Mouse (Mus musculus) cortical plate, adult 2 months (tissue): ENCODE results near the gene Sbf1. TPM values are rescaled to one million over a fixed set of nuclear protein-coding genes. Genes with fewer than 3 reads are reported as not detected.

Source experiments
- H3K27ac ChIP-seq: fragments of 200-500 bp; 2 replicates; pipeline ENCODE4 v1.5.1; 2012; ENCODE audit warnings: low read length, control low read depth, inconsistent platforms; ENCODE audit not compliant: insufficient read depth
- H3K4me1 ChIP-seq: fragments of 200-500 bp; 2 replicates; pipeline ENCODE4 v1.6.1; 2011; ENCODE audit warnings: low read length; ENCODE audit not compliant: control insufficient read depth, insufficient read depth
- H3K4me3 ChIP-seq: fragments of 200-500 bp; 2 replicates; pipeline ENCODE4 v1.5.1; 2011; ENCODE audit warnings: mild to moderate bottlenecking, low read length, control low read depth; ENCODE audit not compliant: insufficient read depth
- CTCF ChIP-seq: fragments of 200-500 bp; IDR thresholded peaks from 2 replicates; pipeline ENCODE4 v1.5.1; 2011; ENCODE audit warnings: mild to moderate bottlenecking, control low read depth, low read length; ENCODE audit not compliant: insufficient read depth; ENCODE audit errors: extremely low read depth
- POLR2A ChIP-seq: fragments of 200-500 bp; IDR thresholded peaks from 2 replicates; pipeline ENCODE4 v1.6.1; 2011; ENCODE audit warnings: mild to moderate bottlenecking, low read length, control low read depth; ENCODE audit not compliant: insufficient read depth; ENCODE audit errors: extremely low read depth
- polyA plus RNA-seq: library from polyadenylated mRNA; depleted of rRNA; stranded (reverse); fragments of >200 nt; gene quantifications from 2 replicates; pipeline ENCODE4 v1.2.3, GENCODE M21; 2012

Gene Sbf1
- polyA plus RNA-seq, 1 experiment = 264 TPM

DNA sequence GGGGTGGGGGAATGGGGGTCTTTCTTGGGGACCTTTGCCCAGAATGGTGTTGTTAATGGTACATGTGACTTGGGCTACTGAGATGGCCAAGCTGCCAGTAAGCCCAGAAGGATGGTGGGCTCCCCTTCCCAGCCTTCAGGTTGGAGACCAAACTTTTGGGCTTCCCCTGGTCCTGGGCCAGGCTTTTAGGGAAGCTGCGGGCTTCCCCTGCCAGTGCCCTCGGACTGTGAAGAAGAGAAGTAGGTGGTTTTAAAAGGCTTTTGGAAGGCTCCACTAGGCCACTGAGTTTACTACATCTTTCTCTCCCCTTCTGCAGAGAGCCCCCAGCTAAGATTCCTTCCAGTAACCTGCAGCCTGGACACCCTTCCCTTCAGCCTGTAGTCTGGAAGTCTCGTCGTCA is 8.5 kb upstream of the Sbf1 start:
- TF ChIP-seq POLR2A (no peak), CTCF (no peak)
- no peak overlapping the region for H3K4me3 ChIP-seq
- no peaks in the 10 kb centered on the region for H3K4me1 ChIP-seq
- H3K27ac ChIP-seq = no peak overlapping the region

- no peak within 1 kb of the TSS for H3K27ac ChIP-seq
- no peak for TF ChIP-seq POLR2A
- TF ChIP-seq CTCF = no peak
- no peaks in the 10 kb centered on the region for H3K4me1 ChIP-seq
- no peak within 1 kb of the TSS for H3K4me3 ChIP-seq
Observed at GRCm38 (mm10) chr15:89322670-89323522, 7.8 kb upstream of the Sbf1 start, which contains the start of gene Adm2. Gene Adm2 (plus strand): TSS chr15:89322720.

- no peak for TF ChIP-seq CTCF
- TF ChIP-seq POLR2A = no peak
- no peak overlapping the region for H3K27ac ChIP-seq
- H3K4me1 ChIP-seq = no peaks in the 10 kb centered on the region
- H3K4me3 ChIP-seq = no peak overlapping the region
Observed at GRCm38 (mm10) chr15:89321264-89321663, 6.2 kb upstream of the Sbf1 start.

- TF ChIP-seq CTCF (no peak), POLR2A (no peak)
- H3K27ac ChIP-seq = no peak overlapping the region
- H3K4me1 ChIP-seq = peaks cover 6% of the 10 kb centered on the region; the same call in 1 of the 2 replicates
- no peak overlapping the region for H3K4me3 ChIP-seq
Observed at GRCm38 (mm10) chr15:89316146-89316545, 1.0 kb upstream of the Sbf1 start.

DNA sequence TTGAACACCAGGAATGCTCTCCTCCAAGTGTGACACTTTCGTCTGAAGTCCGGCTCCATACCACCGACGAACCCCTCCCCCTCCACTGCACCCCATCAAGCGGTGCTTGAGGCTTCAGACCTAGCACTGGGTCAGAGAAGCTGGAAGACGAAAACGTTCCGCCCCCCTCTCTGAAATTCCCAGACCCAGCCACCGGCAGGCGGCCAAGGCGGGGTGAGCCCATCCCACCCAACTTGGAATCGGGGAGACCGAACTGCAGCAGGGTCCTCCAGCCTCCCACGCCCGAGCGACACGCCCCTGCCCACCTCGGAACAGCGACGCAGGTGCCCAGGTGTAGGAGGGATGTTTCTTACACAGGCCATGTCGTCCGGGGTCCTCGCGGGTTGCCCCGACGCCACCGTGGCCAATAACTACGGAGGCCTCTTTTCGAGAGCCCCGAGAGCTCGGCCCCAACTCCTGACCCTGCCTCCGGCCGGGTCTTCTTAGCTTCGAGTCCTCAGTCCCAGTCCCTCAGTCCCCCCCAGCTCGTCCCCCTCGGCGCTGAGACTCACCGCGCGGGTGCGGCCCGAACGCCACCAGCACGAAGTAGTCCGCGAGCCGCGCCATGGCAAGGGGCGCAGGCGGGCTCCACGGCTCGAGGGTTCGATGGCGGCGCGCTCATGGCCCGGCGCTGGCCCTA is 461 bp downstream of the Sbf1 start:
- Histone ChIP-seq H3K4me1 (peaks cover 14% of the 10 kb centered on the region), H3K4me3 (peak overlapping the region; percentile 79), H3K27ac (peak overlapping the region; percentile 72)
- no peak for TF ChIP-seq POLR2A
- TF ChIP-seq CTCF = no peak

DNA sequence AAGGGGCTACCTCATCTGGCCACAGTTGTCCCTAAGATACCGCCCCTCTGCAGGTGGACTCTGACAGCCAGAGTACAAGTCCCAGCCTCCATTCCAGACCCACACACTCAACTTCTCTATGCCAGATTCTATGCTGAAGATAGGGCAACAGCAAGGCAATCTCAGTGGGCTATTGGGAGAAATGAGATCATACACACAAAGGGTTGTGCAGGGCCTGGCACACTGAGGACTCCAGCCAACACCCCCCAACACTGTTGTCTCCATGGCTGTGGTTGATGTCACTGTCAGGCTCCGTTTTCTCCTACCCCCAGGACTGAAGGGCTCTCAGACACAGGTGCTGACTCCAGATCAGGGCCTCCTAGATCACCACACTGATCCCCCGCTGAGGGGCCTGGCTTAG is 1.0 kb downstream of the Sbf1 start:
- peak overlapping the region; percentile 72; the same call in 1 of the 2 replicates for H3K27ac ChIP-seq
- no peak for TF ChIP-seq POLR2A
- peak overlapping the region; percentile 79 for H3K4me3 ChIP-seq
- peaks cover 18% of the 10 kb centered on the region for H3K4me1 ChIP-seq

DNA sequence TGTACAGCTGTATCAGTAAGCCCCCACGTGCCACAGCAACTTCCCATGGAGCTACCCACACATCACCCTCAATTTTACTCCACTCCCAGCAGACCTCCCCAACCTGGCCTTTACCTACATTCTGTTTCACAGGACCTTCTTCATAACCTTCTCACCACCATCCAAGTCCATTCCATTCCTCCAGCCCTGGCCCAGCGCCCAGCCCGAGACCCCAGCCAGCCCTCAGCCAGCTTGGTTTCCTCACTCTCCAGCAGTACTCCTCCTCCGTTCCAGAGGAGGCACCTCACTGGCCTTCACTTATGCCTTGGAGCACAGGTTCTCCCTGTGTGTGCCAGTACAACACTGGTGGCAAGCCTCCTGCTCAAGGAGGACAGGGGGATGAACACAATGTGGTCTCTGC is 1.8 kb downstream of the Sbf1 start:
- Histone ChIP-seq H3K4me1 (peaks cover 23% of the 10 kb centered on the region), H3K4me3 (no peak overlapping the region; the same call in 1 of the 2 replicates), H3K27ac (no peak overlapping the region)
- TF ChIP-seq CTCF = no peak
- TF ChIP-seq POLR2A = no peak

DNA sequence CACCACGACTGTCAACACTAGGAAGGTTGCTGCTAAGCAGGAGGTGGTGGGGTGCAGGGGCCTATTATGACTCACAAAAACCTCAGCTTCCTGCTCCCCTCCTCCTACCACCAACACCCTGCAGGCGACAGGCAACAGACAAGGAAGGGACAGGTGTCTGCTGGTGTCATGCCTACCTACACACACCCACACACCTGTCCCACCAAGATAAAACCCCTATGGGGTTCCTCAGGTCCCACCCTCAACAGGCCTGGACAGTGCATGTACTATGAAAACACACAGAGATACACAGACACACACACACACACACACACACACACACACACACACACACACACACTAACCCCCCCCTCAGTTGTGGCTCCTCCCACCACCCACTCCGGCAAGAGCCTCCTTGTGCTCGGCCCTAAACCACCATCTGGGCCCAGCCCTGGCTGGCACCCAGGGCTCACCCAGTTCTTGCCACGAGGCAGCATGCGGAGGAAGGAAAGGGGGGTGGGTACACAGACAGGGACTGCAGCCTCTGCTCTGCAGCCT is 5.1 kb downstream of the Sbf1 start:
- peaks cover 29% of the 10 kb centered on the region for H3K4me1 ChIP-seq
- H3K27ac ChIP-seq = peak overlapping the region; percentile 81
- H3K4me3 ChIP-seq = no peak overlapping the region
- no peak for TF ChIP-seq POLR2A
- TF ChIP-seq CTCF = no peak

DNA sequence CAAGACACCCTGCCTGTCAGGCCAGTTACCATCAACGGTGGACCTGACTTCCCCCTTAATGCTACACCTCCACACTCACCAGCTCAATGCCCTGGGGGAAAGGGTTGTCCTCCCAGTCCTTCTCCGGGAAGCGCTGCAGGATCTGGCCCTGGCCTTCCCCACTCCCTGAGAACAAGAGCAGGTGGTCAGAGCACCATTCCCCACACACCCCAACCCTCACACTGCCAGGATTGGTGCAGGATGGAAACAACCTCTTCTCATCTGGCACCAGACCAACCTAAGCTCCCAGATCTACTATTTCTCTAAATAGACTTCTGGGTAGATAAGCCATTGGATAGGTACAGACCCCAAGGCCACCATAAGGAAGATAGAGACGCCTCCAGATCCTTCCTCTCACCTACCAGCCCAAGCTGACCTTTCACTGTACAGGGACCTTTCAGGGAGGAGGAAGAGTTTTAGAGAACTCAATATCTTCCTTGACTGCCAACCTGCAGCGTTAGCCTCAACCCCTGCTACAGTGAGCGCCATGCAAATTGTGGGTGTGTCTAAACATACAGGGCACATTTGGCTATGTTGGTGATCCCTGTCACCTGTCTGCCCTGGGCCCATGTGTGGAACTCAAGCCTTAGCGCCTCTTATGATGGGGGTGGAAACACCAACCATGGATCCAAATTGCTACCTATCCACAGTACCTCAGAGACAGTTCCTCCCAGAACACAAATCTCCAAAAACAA is 6.5 kb downstream of the Sbf1 start:
- Histone ChIP-seq H3K4me3 (no peak overlapping the region), H3K4me1 (peaks cover 28% of the 10 kb centered on the region), H3K27ac (no peak overlapping the region)
- no peak for TF ChIP-seq POLR2A
- TF ChIP-seq CTCF = no peak

- TF ChIP-seq CTCF = no peak
- no peak for TF ChIP-seq POLR2A
Observed at GRCm38 (mm10) chr15:89307461-89307860, 7.7 kb downstream of the Sbf1 start.

More at GRCm38 (mm10) chr15:89307461-89307860, 7.7 kb downstream of the Sbf1 start:
- no peak overlapping the region for H3K4me3 ChIP-seq
- H3K4me1 ChIP-seq = peaks cover 23% of the 10 kb centered on the region
- H3K27ac ChIP-seq = no peak overlapping the region
